7 mouse cellular contexts compared by ENCODE assay signal in genomic region chr8:84774473-84774911, GRCm38 (mm10). TPM values are rescaled to one million over a fixed set of nuclear protein-coding genes. Genes with fewer than 3 reads are reported as not detected.
DNase-seq lines count a peak whose midpoint lies in the region; ATAC-seq and TF ChIP-seq lines count a peak whose summit lies in the region.

No protein-coding gene starts in this region.

- peak overlapping the region; percentile 22 for H3K4me3 ChIP-seq in kidney, embryonic 16.5 days (ENCODE audit: low read length)
- peak overlapping the region; percentile 33 for H3K4me3 ChIP-seq in myocyte

- H3K9ac ChIP-seq in kidney, embryonic 16.5 days (replicated peaks; ENCODE audit: low read length) = peak overlapping the region; percentile 29; the same call in 1 of the 2 replicates

- peak; percentile 36 for ATAC-seq in kidney, embryonic 16.5 days (ENCODE audit: low FRiP score, low TSS enrichment)
- no peak for ATAC-seq in megakaryocyte progenitor cell, adult 5-6 weeks (replicated peaks; ENCODE audit: poor library complexity)

- peak; percentile 64 for DNase-seq in right cerebral cortex, adult 18-20 months
- DNase-seq in right cerebral cortex, postnatal 36 days (ENCODE audit: low spot score in 2 of 2) = no peak
- DNase-seq in cerebellum, adult 9-11 months = peak; percentile 87
- DNase-seq in gastrocnemius, postnatal 36 days = peak; percentile 55 to 66

- intact Hi-C loops in gastrocnemius, postnatal 36 days (cut with DNase I) = no loop called here

- peaks cover 47% of the 10 kb centered on the region for H3K4me1 ChIP-seq in kidney, embryonic 16.5 days (ENCODE audit: insufficient read depth, low read length)

- peaks cover 96% of the 10 kb centered on the region for H3K27me3 ChIP-seq in kidney, embryonic 16.5 days (ENCODE audit: insufficient read depth, low read length)
- H3K27me3 ChIP-seq in myocyte (ENCODE audit: control insufficient read depth, insufficient read depth, insufficient read length) = no peaks in the 10 kb centered on the region

- peak overlapping the region; percentile 81 for H3K27ac ChIP-seq in kidney, embryonic 16.5 days (ENCODE audit: low read length)

- peaks cover 70% of the 10 kb centered on the region for H3K79me2 ChIP-seq in myocyte (ENCODE audit: control insufficient read depth, insufficient read depth)

- no peak for TF ChIP-seq POLR2A in myocyte (IDR thresholded peaks at IDR 0.05; ENCODE audit: insufficient read length, low read depth)

- H3K9me3 ChIP-seq in kidney, embryonic 16.5 days (ENCODE audit: low read length) = no peaks in the 10 kb centered on the region

- peak overlapping the region; percentile 52 for H3K4me2 ChIP-seq in kidney, embryonic 16.5 days (replicated peaks; ENCODE audit: low read depth, low read length)
- peak overlapping the region; percentile 81 for H3K4me2 ChIP-seq in myocyte (ENCODE audit: low read depth)

- WGBS in kidney, embryonic 16.5 days = 2% methylated on average over 10 of the region's 10 CpGs

- no peaks in the 10 kb centered on the region for H3K36me3 ChIP-seq in kidney, embryonic 16.5 days (ENCODE audit: insufficient read depth, low read length)
- H3K36me3 ChIP-seq in myocyte (ENCODE audit: control insufficient read depth, insufficient read depth) = no peaks in the 10 kb centered on the region

- peak overlapping the region; percentile 23 for H3ac ChIP-seq in myocyte (ENCODE audit: control insufficient read depth, insufficient read length)

TF ChIP-seq in myocyte, 11 proteins besides CTCF, POLR2A, EP300 and RAD21:
- TF ChIP-seq MAX (IDR thresholded peaks at IDR 0.05; ENCODE audit: low read depth) (no peak), MYOD1 (IDR thresholded peaks at IDR 0.05; ENCODE audit: control insufficient read depth in 1 of 3, insufficient read length in 2 of 3, low read depth in 2 of 3) (peak in 2 of 3 experiments; percentile 49 to 68), SRF (IDR thresholded peaks at IDR 0.05; ENCODE audit: control insufficient read depth, insufficient read length, low read depth) (no peak), REST (IDR thresholded peaks at IDR 0.05; ENCODE audit: insufficient read depth, insufficient read length) (no peak), TCF3 (IDR thresholded peaks at IDR 0.05; ENCODE audit: insufficient read length, low read depth) (no peak), E2F4 (IDR thresholded peaks at IDR 0.05; ENCODE audit: insufficient read depth) (no peak), CEBPB (IDR thresholded peaks at IDR 0.05; ENCODE audit: insufficient read depth, poor library complexity, severe bottlenecking) (no peak), MYOG (IDR thresholded peaks at IDR 0.05; ENCODE audit: control insufficient read depth in 1 of 3, insufficient read depth in 1 of 3, insufficient read length in 2 of 3, low read depth in 2 of 3) (peak in 2 of 3 experiments; percentile 15 to 67), POLR2AphosphoS2 (IDR thresholded peaks at IDR 0.05; ENCODE audit: insufficient read length, low read depth) (no peak), TCF12 (IDR thresholded peaks at IDR 0.05; ENCODE audit: insufficient read depth, poor library complexity, severe bottlenecking) (no peak), USF1 (IDR thresholded peaks at IDR 0.05; ENCODE audit: low read depth) (no peak)
TF ChIP-seq in myocyte: peak in this region for 2.

RNA-seq across cellular contexts. Expression of gene Nfix, which starts 25.7 kb away (rescaled TPM):
- 100 to 1,000 TPM; 433 to 510 TPM for total RNA-seq in gastrocnemius, postnatal 36 days (2021)
- 14.8 and 15.9 TPM in 2 replicates for polyA plus RNA-seq in kidney, embryonic 16.5 days (2015; fragmentation: Nextera tagmentation; extraction: Ambion mirVana)
- 65.7 TPM for polyA plus RNA-seq in myocyte (2012; fragmentation: generic; extraction: Trizol)
- total RNA-seq in megakaryocyte progenitor cell, adult 5-6 weeks (2015) = 44.4 and 46.9 TPM in 2 replicates
- 12.0 and 15.7 TPM in 2 replicates for total RNA-seq in megakaryocyte progenitor cell, adult 5-6 weeks (2017)

RNA-seq across cellular contexts. Expression of gene Dand5, which starts 48.1 kb away (rescaled TPM):
- total RNA-seq in gastrocnemius, postnatal 36 days (2021) = 1 to 10 TPM; 8.3 to 9.9 TPM
- 6.6 and 9.0 TPM in 2 replicates for polyA plus RNA-seq in kidney, embryonic 16.5 days (2015; fragmentation: Nextera tagmentation; extraction: Ambion mirVana)
- polyA plus RNA-seq in myocyte (2012; fragmentation: generic; extraction: Trizol) = 6.7 TPM
- total RNA-seq in megakaryocyte progenitor cell, adult 5-6 weeks (2015) = 2.2 and 2.4 TPM in 2 replicates
- 1.7 and 4.0 TPM in 2 replicates for total RNA-seq in megakaryocyte progenitor cell, adult 5-6 weeks (2017)

RNA-seq across cellular contexts. Expression of gene G430095P16Rik, which starts 51.7 kb away (rescaled TPM):
- total RNA-seq in gastrocnemius, postnatal 36 days (2021) = 1 to 10 TPM in 1 of 2 experiments, not detected in 1; 1.0 TPM
- 2.3 and 2.8 TPM in 2 replicates for polyA plus RNA-seq in kidney, embryonic 16.5 days (2015; fragmentation: Nextera tagmentation; extraction: Ambion mirVana)
- 9.4 TPM for polyA plus RNA-seq in myocyte (2012; fragmentation: generic; extraction: Trizol)
- total RNA-seq in megakaryocyte progenitor cell, adult 5-6 weeks (2015) = 12.2 and 15.2 TPM in 2 replicates
- total RNA-seq in megakaryocyte progenitor cell, adult 5-6 weeks (2017) = 3.7 and 8.5 TPM in 2 replicates

RNA-seq across cellular contexts. Expression of gene Gadd45gip1, which starts 56.8 kb away (rescaled TPM):
- total RNA-seq in gastrocnemius, postnatal 36 days (2021) = 10 to 100 TPM; 17.7 to 23.0 TPM
- polyA plus RNA-seq in kidney, embryonic 16.5 days (2015; fragmentation: Nextera tagmentation; extraction: Ambion mirVana) = 49.7 and 51.6 TPM in 2 replicates
- 21.8 TPM for polyA plus RNA-seq in myocyte (2012; fragmentation: generic; extraction: Trizol)
- total RNA-seq in megakaryocyte progenitor cell, adult 5-6 weeks (2015) = 21.4 and 21.9 TPM in 2 replicates
- total RNA-seq in megakaryocyte progenitor cell, adult 5-6 weeks (2017) = 51.2 and 57.4 TPM in 2 replicates

Comparison
In these comparisons a context has a peak if more than half of its experiments do, and no peak if none do; other contexts are left out.
1. DNase-seq: peak in right cerebral cortex, adult 18-20 months (single experiment), cerebellum, adult 9-11 months (single experiment) and gastrocnemius, postnatal 36 days (2 of 2); none in right cerebral cortex, postnatal 36 days (0 of 2).
2. RNA of gene Nfix, which starts 25.7 kb away (total RNA-seq): 433 to 510 TPM in gastrocnemius, postnatal 36 days; 12.0 to 46.9 TPM in megakaryocyte progenitor cell, adult 5-6 weeks; every median in the first group is over 4 times any median in the second.